Mouse (Mus musculus) forebrain, embryonic 13.5 days (tissue): ENCODE measurements at regions not wholly inside any gene's neighbourhood (a gene's known extent, or its start where the extent isn't known, plus 50 kb on each side); places are given as distances from the start of the nearest gene placed in this dataset.
A peak's percentile ranks its signal among the peaks of the same experiment; 100 is the strongest.

Source experiments
- ATAC-seq: fragments of 200-750 bp; cut with Nextera tagmentation; 2 replicates; pipeline ENCODE4 v1.8.0; 2017
- H3K27ac ChIP-seq: fragments of 300-500 bp; sonication (generic); 2 replicates; pipeline ENCODE4 v1.5.1; 2015; ENCODE audit warnings: inconsistent platforms, mild to moderate bottlenecking, moderate library complexity
- H3K27me3 ChIP-seq: fragments of 300-500 bp; sonication (generic); 2 replicates; pipeline ENCODE4 v1.6.1; 2015; ENCODE audit warnings: mild to moderate bottlenecking, inconsistent platforms
- H3K36me3 ChIP-seq: fragments of 300-500 bp; sonication (generic); 2 replicates; pipeline ENCODE4 v1.6.1; 2015; ENCODE audit warnings: mild to moderate bottlenecking, inconsistent platforms; ENCODE audit not compliant: poor library complexity, severe bottlenecking
- H3K4me1 ChIP-seq: fragments of 300-500 bp; sonication (generic); 2 replicates; pipeline ENCODE4 v1.6.1; 2015; ENCODE audit warnings: inconsistent platforms
- H3K4me2 ChIP-seq: fragments of 300-500 bp; sonication (generic); 2 replicates; pipeline ENCODE4 v1.6.1; 2015; ENCODE audit warnings: inconsistent platforms, mild to moderate bottlenecking, moderate library complexity
- H3K4me3 ChIP-seq: fragments of 300-500 bp; sonication (generic); 2 replicates; pipeline ENCODE4 v1.5.1; 2015; ENCODE audit warnings: mild to moderate bottlenecking, inconsistent platforms
- H3K9ac ChIP-seq: fragments of 300-500 bp; sonication (generic); 2 replicates; pipeline ENCODE4 v1.6.1; 2015; ENCODE audit warnings: mild to moderate bottlenecking, inconsistent platforms
- H3K9me3 ChIP-seq: fragments of 300-500 bp; sonication (generic); replicated peaks from 2 replicates; pipeline ENCODE4 v1.6.1; 2016; ENCODE audit warnings: inconsistent platforms
- WGBS: fragments of 180-500 bp; shearing (Covaris S2); methylation state at CpG from one replicate; pipeline ENCODE4 v1.1.7; 2015; 5-methylcytosine and 5-hydroxymethylcytosine counted together

GRCm38 (mm10) chr9:42196552-42196951 lies 67.5 kb downstream of the Sc5d start:
- Histone ChIP-seq H3K36me3 (no peaks in the 10 kb centered on the region), H3K4me2 (no peak overlapping the region), H3K27me3 (no peaks in the 10 kb centered on the region), H3K9ac (no peak overlapping the region), H3K27ac (no peak overlapping the region), H3K4me3 (no peak overlapping the region), H3K9me3 (no peaks in the 10 kb centered on the region), H3K4me1 (0 out of 2 replicates have a peak, but pooled peaks cover 5% of the 10 kb centered on the region)
- no peak for ATAC-seq
- WGBS: 65% methylated on average over 4 of the region's 4 CpGs

GRCm38 (mm10) chr9:42196110-42196509 lies 67.9 kb downstream of the Sc5d start:
- no peak overlapping the region for H3K4me2 ChIP-seq
- no peak overlapping the region for H3K27ac ChIP-seq
- 0 out of 2 replicates have a peak, but pooled peaks cover 5% of the 10 kb centered on the region for H3K4me1 ChIP-seq
- 84% methylated on average over 6 of the region's 6 CpGs for WGBS
- H3K4me3 ChIP-seq: no peak overlapping the region
- no peak overlapping the region for H3K9ac ChIP-seq
- H3K36me3 ChIP-seq: no peaks in the 10 kb centered on the region
- no peaks in the 10 kb centered on the region for H3K9me3 ChIP-seq
- H3K27me3 ChIP-seq: no peaks in the 10 kb centered on the region
- no peak for ATAC-seq

- no peaks in the 10 kb centered on the region for H3K9me3 ChIP-seq
- no peak overlapping the region for H3K4me2 ChIP-seq
- 0 out of 2 replicates have a peak, but pooled peaks cover 5% of the 10 kb centered on the region for H3K4me1 ChIP-seq
- 80% methylated on average over 8 of the region's 8 CpGs for WGBS
- no peaks in the 10 kb centered on the region for H3K36me3 ChIP-seq
- H3K4me3 ChIP-seq: no peak overlapping the region
- H3K9ac ChIP-seq: no peak overlapping the region
- ATAC-seq: no peak
- H3K27ac ChIP-seq: no peak overlapping the region
- no peaks in the 10 kb centered on the region for H3K27me3 ChIP-seq
These were observed 68.4 kb downstream of the Sc5d start for GRCm38 (mm10) chr9:42195651-42196050.

GRCm38 (mm10) chr9:42194939-42195338 lies 69.1 kb downstream of the Sc5d start:
- H3K4me3 ChIP-seq: no peak overlapping the region
- no peak overlapping the region for H3K27ac ChIP-seq
- H3K36me3 ChIP-seq: no peaks in the 10 kb centered on the region
- ATAC-seq: no peak
- no peak overlapping the region for H3K4me2 ChIP-seq
- H3K27me3 ChIP-seq: no peaks in the 10 kb centered on the region
- WGBS: 88% methylated on average over 6 of the region's 6 CpGs
- H3K4me1 ChIP-seq: 0 out of 2 replicates have a peak, but pooled peaks cover 5% of the 10 kb centered on the region
- H3K9me3 ChIP-seq: no peaks in the 10 kb centered on the region
- H3K9ac ChIP-seq: no peak overlapping the region

DNA sequence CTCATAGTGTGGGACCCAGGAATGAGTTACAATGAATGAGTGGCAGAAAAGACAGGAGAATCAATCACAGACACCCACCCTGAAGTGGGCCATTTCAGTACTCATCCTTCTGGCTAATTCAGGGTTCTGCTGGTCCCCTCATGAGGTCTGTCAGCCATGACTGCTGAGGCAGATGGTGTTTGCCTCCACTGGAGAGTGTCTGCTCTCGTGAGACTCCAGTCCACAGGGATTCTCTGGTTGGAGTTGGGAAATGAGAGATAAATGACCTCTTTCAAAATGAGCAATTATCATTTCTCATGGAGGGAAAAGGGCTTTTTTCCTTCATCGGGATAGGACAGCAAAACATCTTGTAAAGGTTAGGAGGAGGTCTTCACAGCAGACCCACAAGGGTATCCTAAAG lies 69.9 kb downstream of the Sc5d start:
- H3K4me2 ChIP-seq: no peak overlapping the region
- no peak overlapping the region for H3K27ac ChIP-seq
- no peaks in the 10 kb centered on the region for H3K9me3 ChIP-seq
- no peak overlapping the region for H3K9ac ChIP-seq
- no peak for ATAC-seq
- WGBS: 78% methylated on average over 2 of the region's 2 CpGs
- H3K4me3 ChIP-seq: no peak overlapping the region
- H3K27me3 ChIP-seq: no peaks in the 10 kb centered on the region
- H3K36me3 ChIP-seq: no peaks in the 10 kb centered on the region
- 0 out of 2 replicates have a peak, but pooled peaks cover 5% of the 10 kb centered on the region for H3K4me1 ChIP-seq

DNA sequence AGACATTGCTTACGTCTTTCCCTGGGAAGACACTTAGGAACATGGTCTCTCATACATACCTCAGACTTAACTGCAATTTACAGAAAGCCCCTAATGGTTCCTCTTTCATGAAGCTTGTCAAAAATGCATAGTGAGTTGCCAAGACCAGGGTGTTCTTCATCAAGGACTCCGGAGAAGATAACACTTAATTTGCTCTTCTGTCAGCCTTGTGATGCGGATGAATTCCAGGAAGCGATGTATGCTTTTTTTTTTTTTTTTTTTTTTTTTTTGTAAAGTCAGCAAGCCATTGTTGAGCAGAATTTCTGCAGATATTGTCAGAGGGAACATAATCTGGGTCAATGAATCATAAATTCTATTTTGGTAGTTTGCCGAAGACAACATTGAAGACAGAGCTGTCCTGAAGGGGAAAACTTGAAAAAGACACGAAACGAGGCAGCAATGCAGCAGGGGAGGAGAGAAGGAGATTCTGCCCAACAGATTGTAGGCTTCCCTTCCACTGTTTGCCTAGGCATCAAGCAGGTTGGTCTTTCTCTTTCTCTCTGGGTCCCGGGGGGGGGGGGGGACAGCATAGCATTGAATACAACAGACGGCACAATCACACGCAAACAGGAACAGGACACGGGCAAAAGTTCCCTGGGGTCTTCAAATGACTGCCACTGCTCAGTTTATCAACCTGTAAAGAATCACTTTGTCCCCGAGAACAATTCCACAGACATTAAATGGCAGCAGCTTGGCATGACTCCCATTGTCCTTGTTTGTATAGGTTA lies 69.1 kb upstream of the Sorl1 start:
- no peak for ATAC-seq
- no peaks in the 10 kb centered on the region for H3K9me3 ChIP-seq
- no peak overlapping the region for H3K4me3 ChIP-seq
- no peaks in the 10 kb centered on the region for H3K27me3 ChIP-seq
- H3K36me3 ChIP-seq: no peaks in the 10 kb centered on the region
- no peak overlapping the region for H3K9ac ChIP-seq
- H3K4me2 ChIP-seq: no peak overlapping the region
- no peak overlapping the region for H3K27ac ChIP-seq
- 74% methylated on average over 12 of the region's 12 CpGs for WGBS
- peaks cover 9% of the 10 kb centered on the region; the same call in 1 of the 2 replicates for H3K4me1 ChIP-seq

DNA sequence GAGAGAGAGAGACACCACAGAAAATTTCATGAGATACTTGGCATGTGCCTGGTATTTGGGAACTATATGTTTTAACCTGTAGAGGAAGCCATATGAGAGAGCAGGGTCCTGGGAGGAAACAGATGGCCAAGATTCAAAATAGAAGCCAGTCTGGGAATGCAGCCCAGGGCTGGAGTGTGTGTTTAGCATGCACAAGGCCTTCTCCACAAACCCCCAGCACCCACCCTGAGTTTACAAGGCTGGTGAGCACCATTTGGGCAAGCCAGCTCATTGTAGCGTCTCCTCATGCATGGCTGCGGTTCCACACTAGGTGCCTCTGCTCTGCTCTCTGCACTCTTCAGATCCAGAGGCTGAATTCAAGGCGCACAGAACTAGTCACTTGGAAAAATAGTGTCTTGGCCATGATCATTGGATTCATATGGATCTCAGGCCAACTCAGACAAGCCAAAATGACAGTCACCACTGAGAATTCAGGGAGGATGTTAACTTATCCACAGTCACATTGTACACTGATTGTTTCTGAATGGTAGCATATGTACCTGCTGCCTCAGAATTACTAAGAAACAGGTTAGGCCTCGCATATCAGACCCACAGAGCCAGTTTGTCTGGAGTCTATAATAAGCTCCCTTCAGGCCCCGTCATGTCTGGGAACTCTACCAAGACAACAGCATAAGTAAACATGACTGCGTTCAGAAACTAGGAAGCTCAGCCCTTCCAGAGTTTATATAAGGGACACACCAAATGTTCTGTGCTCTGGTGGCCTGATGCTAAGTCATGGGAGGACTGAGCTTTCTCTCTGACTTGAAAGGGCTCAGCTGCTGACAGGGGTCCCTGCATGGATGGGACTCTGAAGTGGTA lies 63.5 kb upstream of the Sorl1 start:
- no peaks in the 10 kb centered on the region for H3K36me3 ChIP-seq
- H3K4me1 ChIP-seq: peaks cover 50% of the 10 kb centered on the region
- WGBS: 80% methylated on average over 6 of the region's 6 CpGs
- peak overlapping the region; percentile 62 for H3K27ac ChIP-seq
- no peak overlapping the region for H3K9ac ChIP-seq
- H3K9me3 ChIP-seq: no peaks in the 10 kb centered on the region
- no peak overlapping the region for H3K4me2 ChIP-seq
- H3K27me3 ChIP-seq: no peaks in the 10 kb centered on the region
- ATAC-seq: peak; percentile 72; the same call in 1 of the 2 replicates
- H3K4me3 ChIP-seq: no peak overlapping the region

DNA sequence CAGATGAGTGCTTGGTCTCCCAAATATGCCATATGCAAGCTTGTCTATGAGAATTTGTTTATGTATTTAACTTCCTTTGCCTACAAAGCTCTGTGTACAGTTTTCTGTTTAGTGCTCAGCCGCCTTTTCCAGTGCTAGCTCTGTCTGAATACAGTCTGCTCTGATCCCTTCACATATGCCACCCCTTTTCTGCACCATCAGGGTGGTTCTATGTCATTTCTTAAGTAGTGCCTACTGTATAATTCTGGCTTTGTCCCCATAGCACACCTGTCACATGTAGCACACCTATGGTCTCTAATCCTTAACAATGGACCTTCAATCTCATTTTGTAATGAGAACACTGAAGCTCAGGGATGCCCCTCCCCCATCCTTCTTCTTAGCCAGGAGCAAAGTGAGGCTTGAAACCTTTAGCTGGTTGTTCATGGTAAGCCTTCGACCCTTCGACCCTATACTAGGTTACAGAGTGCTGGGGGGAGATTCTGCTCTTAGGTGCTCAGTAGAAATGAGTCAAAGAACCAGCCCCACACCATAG lies 60.1 kb upstream of the Sorl1 start:
- Histone ChIP-seq H3K27me3 (no peaks in the 10 kb centered on the region), H3K4me1 (peaks cover 63% of the 10 kb centered on the region), H3K36me3 (no peaks in the 10 kb centered on the region), H3K9ac (no peak overlapping the region), H3K4me3 (no peak overlapping the region), H3K4me2 (no peak overlapping the region), H3K9me3 (no peaks in the 10 kb centered on the region), H3K27ac (peak overlapping the region; percentile 89)
- no peak for ATAC-seq
- WGBS: 57% methylated on average over 3 of the region's 3 CpGs

DNA sequence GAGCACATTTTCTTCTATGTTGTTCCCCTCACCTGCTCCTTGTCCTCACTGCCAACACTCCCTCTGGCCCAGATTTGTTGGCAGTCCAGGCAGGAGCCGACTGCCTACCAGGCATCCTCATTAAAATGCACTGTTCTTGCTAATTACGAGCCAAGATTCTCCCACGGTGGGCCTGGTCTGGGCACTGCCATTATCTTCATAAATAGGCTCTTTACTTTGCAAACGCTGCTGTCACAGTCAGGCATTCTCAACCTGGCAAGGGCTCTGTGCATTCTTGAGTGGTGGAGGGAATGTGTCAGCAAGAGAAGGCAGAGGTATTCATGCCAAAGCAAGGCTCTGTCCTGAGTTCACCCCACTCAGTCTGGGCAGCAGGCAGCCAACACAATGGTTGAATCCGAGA lies 59.4 kb upstream of the Sorl1 start:
- 6% methylated on average over 5 of the region's 5 CpGs for WGBS
- H3K36me3 ChIP-seq: no peaks in the 10 kb centered on the region
- H3K4me3 ChIP-seq: no peak overlapping the region
- H3K9me3 ChIP-seq: no peaks in the 10 kb centered on the region
- no peaks in the 10 kb centered on the region for H3K27me3 ChIP-seq
- H3K4me1 ChIP-seq: peaks cover 68% of the 10 kb centered on the region
- no peak overlapping the region for H3K9ac ChIP-seq
- peak overlapping the region; percentile 89 for H3K27ac ChIP-seq
- peak; percentile 85 for ATAC-seq
- no peak overlapping the region for H3K4me2 ChIP-seq

DNA sequence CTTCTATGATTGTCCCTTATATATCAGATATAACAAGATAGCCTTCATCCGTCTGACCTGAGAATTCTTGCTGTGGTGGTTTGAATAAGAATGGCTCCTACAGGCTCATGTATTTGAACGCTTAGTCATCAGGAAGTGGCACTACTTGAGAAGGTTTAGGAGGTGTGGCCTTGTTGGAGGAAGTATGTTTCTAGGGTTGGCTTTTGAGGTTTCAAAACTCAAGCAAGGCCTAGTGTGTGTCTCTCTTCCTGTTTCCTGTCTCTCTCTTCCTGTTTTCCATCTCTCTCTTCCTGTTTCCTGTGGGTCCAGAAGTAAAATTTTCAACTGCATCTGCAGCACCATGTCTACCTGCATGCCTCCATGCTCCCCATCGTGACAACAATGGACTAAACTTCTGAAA lies 58.3 kb upstream of the Sorl1 start:
- peak overlapping the region; percentile 89 for H3K27ac ChIP-seq

DNA sequence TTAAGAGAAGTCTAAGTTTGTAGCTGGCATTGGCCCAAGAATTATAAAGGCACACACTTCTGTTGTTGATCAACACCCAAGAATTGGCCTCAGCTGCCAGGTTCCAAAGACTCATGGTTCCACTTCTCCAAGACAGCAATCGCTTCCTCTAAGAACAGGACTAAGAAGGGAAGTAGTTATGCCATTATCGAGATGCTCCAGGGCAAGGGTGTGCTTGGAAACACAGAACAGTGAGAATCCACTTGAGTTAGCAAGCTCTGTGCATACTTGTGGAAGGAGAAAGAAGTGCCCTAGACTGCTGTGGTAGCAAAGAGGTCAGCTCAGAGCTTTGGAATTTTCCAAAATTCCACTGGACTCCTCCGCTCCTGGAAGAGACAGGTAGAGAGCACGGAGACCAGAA lies 56.1 kb upstream of the Sorl1 start:
- H3K27ac ChIP-seq: no peak overlapping the region
- WGBS: 86% methylated on average over 4 of the region's 4 CpGs

More for the DNA sequence above, 58.3 kb upstream of the Sorl1 start:
- Histone ChIP-seq H3K4me1 (peaks cover 65% of the 10 kb centered on the region), H3K9ac (no peak overlapping the region), H3K4me2 (no peak overlapping the region), H3K27me3 (no peaks in the 10 kb centered on the region), H3K36me3 (no peaks in the 10 kb centered on the region), H3K4me3 (no peak overlapping the region), H3K9me3 (no peaks in the 10 kb centered on the region; the same call in 1 of the 2 replicates)
- 90% methylated on average over 3 of the region's 3 CpGs for WGBS
- no peak for ATAC-seq

More for the DNA sequence above, 56.1 kb upstream of the Sorl1 start:
- Histone ChIP-seq H3K27me3 (no peaks in the 10 kb centered on the region), H3K9me3 (no peaks in the 10 kb centered on the region; the same call in 1 of the 2 replicates), H3K36me3 (no peaks in the 10 kb centered on the region), H3K4me1 (peaks cover 53% of the 10 kb centered on the region), H3K4me3 (no peak overlapping the region), H3K9ac (no peak overlapping the region), H3K4me2 (no peak overlapping the region)
- no peak for ATAC-seq
